Mouse (Mus musculus): ENCODE measurements at regions not wholly inside any gene's neighbourhood (a gene's known extent, or its start where the extent isn't known, plus 50 kb on each side); places are given as distances from the start of the nearest gene placed in this dataset.

- H3K27me3 ChIP-seq (replicated peaks; ENCODE audit: control insufficient read depth, insufficient read depth, low read length) = no peaks in the 10 kb centered on the region
- no peak for TF ChIP-seq CTCF (IDR thresholded peaks at IDR 0.05; ENCODE audit: low read depth)
- no peak for ATAC-seq
- H3K36me3 ChIP-seq (ENCODE audit: control insufficient read depth, insufficient read depth) = no peaks in the 10 kb centered on the region
- 67% methylated on average over 10 of the region's 10 CpGs for WGBS
- no peak overlapping the region for H3K9ac ChIP-seq (ENCODE audit: low read depth, low read length)
- no peak overlapping the region for H3K27ac ChIP-seq (ENCODE audit: low read depth, low read length)
- no peaks in the 10 kb centered on the region for H3K4me1 ChIP-seq (replicated peaks; ENCODE audit: control insufficient read depth, insufficient read depth, low read length)
- H3K4me3 ChIP-seq (ENCODE audit: low read depth, low read length) = no peak overlapping the region
- no peak overlapping the region for H3K4me2 ChIP-seq (replicated peaks; ENCODE audit: low read depth)
- no peaks in the 10 kb centered on the region for H3K9me3 ChIP-seq (ENCODE audit: control insufficient read depth)
Measured at GRCm38 (mm10) chr12:56472856-56473647, 63.7 kb downstream of the Nkx2-1 start.

DNA sequence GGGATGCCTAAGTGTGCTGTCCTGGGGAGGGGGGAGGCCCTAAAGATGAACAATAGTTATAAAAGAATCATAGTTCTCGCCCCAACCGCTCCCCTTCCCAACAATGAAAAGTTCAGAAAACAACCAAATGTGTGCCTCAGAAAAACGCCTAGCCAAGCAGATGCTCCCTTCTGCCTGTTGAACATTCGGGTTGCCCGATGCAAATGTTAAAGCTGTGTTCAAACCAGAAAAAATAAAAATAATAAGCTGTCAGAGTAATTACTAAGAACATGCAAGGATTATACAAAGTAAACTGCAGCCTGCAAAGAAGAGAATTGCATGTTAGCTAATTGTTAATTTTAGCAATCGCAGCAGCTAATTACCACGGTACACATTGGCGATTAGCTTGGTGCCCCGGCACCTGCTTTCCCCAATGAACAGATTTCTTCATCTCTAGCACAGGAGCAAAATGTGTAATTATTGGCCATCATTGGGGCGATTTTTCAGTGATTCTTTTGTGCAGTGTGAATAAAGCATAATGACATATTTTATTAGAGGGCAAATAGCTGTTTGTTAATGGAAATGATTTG lies 65.7 kb downstream of the Nkx2-1 start:
- WGBS = 80% methylated on average over 10 of the region's 10 CpGs
- H3K4me2 ChIP-seq (replicated peaks; ENCODE audit: low read depth) = no peak overlapping the region
- no peak overlapping the region for H3K9ac ChIP-seq (ENCODE audit: low read depth, low read length)
- no peaks in the 10 kb centered on the region for H3K36me3 ChIP-seq (ENCODE audit: control insufficient read depth, insufficient read depth)
- no peaks in the 10 kb centered on the region for H3K4me1 ChIP-seq (replicated peaks; ENCODE audit: control insufficient read depth, insufficient read depth, low read length)
- H3K27me3 ChIP-seq (replicated peaks; ENCODE audit: control insufficient read depth, insufficient read depth, low read length) = no peaks in the 10 kb centered on the region
- no peak overlapping the region for H3K4me3 ChIP-seq (ENCODE audit: low read depth, low read length)
- no peaks in the 10 kb centered on the region for H3K9me3 ChIP-seq (ENCODE audit: control insufficient read depth)
- TF ChIP-seq CTCF (IDR thresholded peaks at IDR 0.05; ENCODE audit: low read depth) = no peak
- no peak for ATAC-seq
- H3K27ac ChIP-seq (ENCODE audit: low read depth, low read length) = no peak overlapping the region

- Histone ChIP-seq H3K27me3 (replicated peaks; ENCODE audit: control insufficient read depth, insufficient read depth, low read length) (no peaks in the 10 kb centered on the region), H3K36me3 (ENCODE audit: control insufficient read depth, insufficient read depth) (no peaks in the 10 kb centered on the region), H3K9ac (ENCODE audit: low read depth, low read length) (no peak overlapping the region), H3K4me3 (ENCODE audit: low read depth, low read length) (no peak overlapping the region), H3K9me3 (ENCODE audit: control insufficient read depth) (no peaks in the 10 kb centered on the region), H3K4me2 (replicated peaks; ENCODE audit: low read depth) (no peak overlapping the region), H3K4me1 (replicated peaks; ENCODE audit: control insufficient read depth, insufficient read depth, low read length) (no peaks in the 10 kb centered on the region), H3K27ac (ENCODE audit: low read depth, low read length) (no peak overlapping the region)
- TF ChIP-seq CTCF (IDR thresholded peaks at IDR 0.05; ENCODE audit: low read depth) = no peak
- no peak for ATAC-seq
- WGBS = 8% methylated on average over 10 of the region's 10 CpGs
Measured at GRCm38 (mm10) chr12:56459508-56460119, 77.1 kb downstream of the Nkx2-1 start.

- WGBS = 13% methylated on average over 16 of the region's 16 CpGs
- Histone ChIP-seq H3K36me3 (ENCODE audit: control insufficient read depth, insufficient read depth) (no peaks in the 10 kb centered on the region), H3K4me1 (replicated peaks; ENCODE audit: control insufficient read depth, insufficient read depth, low read length) (no peaks in the 10 kb centered on the region), H3K4me3 (ENCODE audit: low read depth, low read length) (no peak overlapping the region), H3K9ac (ENCODE audit: low read depth, low read length) (no peak overlapping the region), H3K9me3 (ENCODE audit: control insufficient read depth) (no peaks in the 10 kb centered on the region), H3K27ac (ENCODE audit: low read depth, low read length) (no peak overlapping the region), H3K4me2 (replicated peaks; ENCODE audit: low read depth) (no peak overlapping the region), H3K27me3 (replicated peaks; ENCODE audit: control insufficient read depth, insufficient read depth, low read length) (no peaks in the 10 kb centered on the region)
- no peak for ATAC-seq
- TF ChIP-seq CTCF (IDR thresholded peaks at IDR 0.05; ENCODE audit: low read depth) = no peak
Measured at GRCm38 (mm10) chr12:56458665-56459507, 77.8 kb downstream of the Nkx2-1 start.

- H3K9me3 ChIP-seq (ENCODE audit: control insufficient read depth) = no peaks in the 10 kb centered on the region
- TF ChIP-seq CTCF (IDR thresholded peaks at IDR 0.05; ENCODE audit: low read depth) = no peak
- H3K4me1 ChIP-seq (replicated peaks; ENCODE audit: control insufficient read depth, insufficient read depth, low read length) = no peaks in the 10 kb centered on the region
- 66% methylated on average over 5 of the region's 5 CpGs for WGBS
- ATAC-seq = no peak
- no peak overlapping the region for H3K9ac ChIP-seq (ENCODE audit: low read depth, low read length)
- no peaks in the 10 kb centered on the region for H3K27me3 ChIP-seq (replicated peaks; ENCODE audit: control insufficient read depth, insufficient read depth, low read length)
- no peak overlapping the region for H3K27ac ChIP-seq (ENCODE audit: low read depth, low read length)
- H3K36me3 ChIP-seq (ENCODE audit: control insufficient read depth, insufficient read depth) = no peaks in the 10 kb centered on the region
- no peak overlapping the region for H3K4me2 ChIP-seq (replicated peaks; ENCODE audit: low read depth)
- no peak overlapping the region for H3K4me3 ChIP-seq (ENCODE audit: low read depth, low read length)
Measured at GRCm38 (mm10) chr12:56457951-56458350, 78.8 kb downstream of the Nkx2-1 start.

DNA sequence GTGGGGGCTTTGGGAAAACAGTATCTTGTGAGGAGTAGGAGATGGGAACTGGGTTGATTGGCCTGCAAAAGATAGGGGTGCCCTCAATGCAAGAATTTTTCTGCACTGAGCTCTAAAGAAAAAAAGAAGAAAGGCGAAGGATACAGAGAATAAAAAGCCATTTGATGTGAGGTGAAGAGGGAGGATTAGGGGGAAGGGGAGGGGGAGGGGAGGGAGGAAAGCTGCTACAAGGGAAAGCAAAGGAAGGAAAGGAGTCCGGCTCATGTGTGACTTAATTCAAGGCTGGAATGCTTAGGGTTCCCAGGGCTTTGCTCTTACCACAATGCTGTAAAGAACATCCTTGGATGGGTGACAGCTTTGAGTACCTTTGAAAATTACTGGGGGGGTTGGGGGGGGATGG lies 79.4 kb downstream of the Nkx2-1 start:
- no peak for ATAC-seq
- no peaks in the 10 kb centered on the region for H3K27me3 ChIP-seq (replicated peaks; ENCODE audit: control insufficient read depth, insufficient read depth, low read length)
- 19% methylated on average over 2 of the region's 2 CpGs for WGBS
- no peaks in the 10 kb centered on the region for H3K36me3 ChIP-seq (ENCODE audit: control insufficient read depth, insufficient read depth)
- no peak overlapping the region for H3K9ac ChIP-seq (ENCODE audit: low read depth, low read length)
- H3K4me2 ChIP-seq (replicated peaks; ENCODE audit: low read depth) = no peak overlapping the region
- H3K9me3 ChIP-seq (ENCODE audit: control insufficient read depth) = no peaks in the 10 kb centered on the region
- H3K4me3 ChIP-seq (ENCODE audit: low read depth, low read length) = no peak overlapping the region
- H3K27ac ChIP-seq (ENCODE audit: low read depth, low read length) = no peak overlapping the region
- H3K4me1 ChIP-seq (replicated peaks; ENCODE audit: control insufficient read depth, insufficient read depth, low read length) = no peaks in the 10 kb centered on the region
- no peak for TF ChIP-seq CTCF (IDR thresholded peaks at IDR 0.05; ENCODE audit: low read depth)

Data from intestine, postnatal 0 days (tissue).